7 mouse cellular contexts compared by ENCODE assay signal in genomic region chr12:3960553-3960952, GRCm38 (mm10). TPM values are rescaled to one million over a fixed set of nuclear protein-coding genes. Genes with fewer than 3 reads are reported as not detected.
DNase-seq lines count a peak whose midpoint lies in the region; ATAC-seq and TF ChIP-seq lines count a peak whose summit lies in the region.

No protein-coding gene starts in this region.

- no peak for TF ChIP-seq POLR2A in thymus, adult 2 months (IDR thresholded peaks at IDR 0.05; ENCODE audit: control insufficient read depth, extremely low read depth, insufficient read depth, low read length, poor library complexity)

- WGBS in thymus, adult 2 months, result 75% methylated on average over 4 of the region's 4 CpGs
- 56% methylated on average over 4 of the region's 4 CpGs for WGBS in forebrain, embryonic 10.5 days
- 38% methylated on average over 4 of the region's 4 CpGs for WGBS in intestine, postnatal 0 days
- 46% methylated on average over 4 of the region's 4 CpGs for WGBS in neural tube, embryonic 13.5 days

- DNase-seq in thymus, adult 2 months, result no peak
- no peak for DNase-seq in thymus, adult 18-20 months
- DNase-seq in forebrain, embryonic 10.5 days (ENCODE audit: extremely low spot score, low spot score), result no peak
- DNase-seq in urinary bladder, adult 2 months (ENCODE audit: low spot score), result no peak
- no peak for DNase-seq in layer of hippocampus, postnatal 14 days (ENCODE audit: low spot score in 2 of 2)

- no peaks in the 10 kb centered on the region for H3K27me3 ChIP-seq in thymus, adult 2 months (ENCODE audit: control insufficient read depth, insufficient read depth, low read length)
- peaks cover 10% of the 10 kb centered on the region for H3K27me3 ChIP-seq in forebrain, embryonic 10.5 days (ENCODE audit: poor library complexity, severe bottlenecking)
- H3K27me3 ChIP-seq in intestine, postnatal 0 days (replicated peaks; ENCODE audit: control insufficient read depth, insufficient read depth, low read length), result 0 out of 2 replicates have a peak, but pooled peaks cover 3% of the 10 kb centered on the region
- H3K27me3 ChIP-seq in neural tube, embryonic 13.5 days, result peaks cover 21% of the 10 kb centered on the region

- peak overlapping the region; percentile 57; the same call in 1 of the 2 replicates for H3K9ac ChIP-seq in intestine, postnatal 0 days (ENCODE audit: low read depth, low read length)
- peak overlapping the region; percentile 87 for H3K9ac ChIP-seq in neural tube, embryonic 13.5 days

- TF ChIP-seq CTCF in thymus, adult 2 months (IDR thresholded peaks at IDR 0.05; ENCODE audit: borderline replicate concordance, control insufficient read depth, extremely low read depth, insufficient read depth, low read length, poor library complexity), result no peak
- TF ChIP-seq CTCF in intestine, postnatal 0 days (IDR thresholded peaks at IDR 0.05; ENCODE audit: low read depth), result peak; percentile 64

- peaks cover 9% of the 10 kb centered on the region for H3K4me1 ChIP-seq in thymus, adult 2 months (replicated peaks; ENCODE audit: control insufficient read depth, insufficient read depth, low read length)
- peaks cover 18% of the 10 kb centered on the region for H3K4me1 ChIP-seq in forebrain, embryonic 10.5 days
- H3K4me1 ChIP-seq in intestine, postnatal 0 days (replicated peaks; ENCODE audit: control insufficient read depth, insufficient read depth, low read length), result peaks cover 4% of the 10 kb centered on the region; the same call in 1 of the 2 replicates
- H3K4me1 ChIP-seq in neural tube, embryonic 13.5 days (replicated peaks), result peaks cover 12% of the 10 kb centered on the region

- no peak overlapping the region for H3K27ac ChIP-seq in thymus, adult 2 months (ENCODE audit: control insufficient read depth, insufficient read depth, low read length)
- peak overlapping the region; percentile 93 for H3K27ac ChIP-seq in forebrain, embryonic 10.5 days
- H3K27ac ChIP-seq in intestine, postnatal 0 days (ENCODE audit: low read depth, low read length), result peak overlapping the region; percentile 82; the same call in 1 of the 2 replicates
- H3K27ac ChIP-seq in neural tube, embryonic 13.5 days (replicated peaks), result peak overlapping the region; percentile 96

- H3K9me3 ChIP-seq in forebrain, embryonic 10.5 days, result no peaks in the 10 kb centered on the region
- no peaks in the 10 kb centered on the region for H3K9me3 ChIP-seq in intestine, postnatal 0 days (ENCODE audit: control insufficient read depth)
- no peaks in the 10 kb centered on the region for H3K9me3 ChIP-seq in neural tube, embryonic 13.5 days

- ATAC-seq in intestine, postnatal 0 days, result peak; percentile 38; the same call in 1 of the 2 replicates
- no peak for ATAC-seq in neural tube, embryonic 13.5 days (ENCODE audit: low read depth)

- peak overlapping the region; percentile 75; the same call in 1 of the 2 replicates for H3K4me3 ChIP-seq in thymus, adult 2 months (ENCODE audit: control insufficient read depth, insufficient read depth, low read length)
- peak overlapping the region; percentile 73 for H3K4me3 ChIP-seq in forebrain, embryonic 10.5 days
- peak overlapping the region; percentile 52 for H3K4me3 ChIP-seq in intestine, postnatal 0 days (ENCODE audit: low read depth, low read length)
- peak overlapping the region; percentile 68 for H3K4me3 ChIP-seq in neural tube, embryonic 13.5 days

- H3K36me3 ChIP-seq in thymus, adult 2 months (ENCODE audit: control insufficient read depth, insufficient read depth, low read length), result no peaks in the 10 kb centered on the region
- peaks cover under 1% of the 10 kb centered on the region; the same call in 1 of the 2 replicates for H3K36me3 ChIP-seq in forebrain, embryonic 10.5 days (replicated peaks)
- 0 out of 2 replicates have a peak, but pooled peaks cover 2% of the 10 kb centered on the region for H3K36me3 ChIP-seq in intestine, postnatal 0 days (ENCODE audit: control insufficient read depth, insufficient read depth)
- peaks cover 25% of the 10 kb centered on the region for H3K36me3 ChIP-seq in neural tube, embryonic 13.5 days

- H3K4me2 ChIP-seq in intestine, postnatal 0 days (replicated peaks; ENCODE audit: low read depth), result peak overlapping the region; percentile 91
- H3K4me2 ChIP-seq in neural tube, embryonic 13.5 days, result peak overlapping the region; percentile 83

RNA-seq across cellular contexts. Expression of gene Pomc, which starts 5.8 kb away (rescaled TPM):
- 2.7 and 3.9 TPM in 2 replicates for polyA plus RNA-seq in thymus, adult 2 months (2012; rRNA removed)
- 6.1 and 9.1 TPM in 2 replicates for polyA plus RNA-seq in forebrain, embryonic 10.5 days (2016; fragmentation: Nextera tagmentation; extraction: Ambion mirVana)
- polyA plus RNA-seq in intestine, postnatal 0 days (2015; fragmentation: Nextera tagmentation; extraction: Ambion mirVana), result 1.0 and 1.3 TPM in 2 replicates
- polyA plus RNA-seq in neural tube, embryonic 13.5 days (2015; fragmentation: Nextera tagmentation; extraction: Ambion mirVana), result 3.7 and 4.7 TPM in 2 replicates
- polyA plus RNA-seq in urinary bladder, adult 2 months (2012; rRNA removed), result 0.41 and 0.69 TPM in 2 replicates
- 1 to 10 TPM; 2.1 to 2.6 TPM for total RNA-seq in layer of hippocampus, postnatal 14 days (2021)
